Mouse (Mus musculus): ENCODE data around the gene Fam98a. TPM values are rescaled to one million over a fixed set of nuclear protein-coding genes. Genes with fewer than 3 reads are reported as not detected.

Fam98a gene
- total RNA-seq, 2 experiments from 2014 or later, result 39.4 to 44.9 TPM

GRCm38 (mm10) chr17:75536396-75537049 lies 15.2 kb downstream of the Fam98a start:
- Histone ChIP-seq H3K4me3 (no peak overlapping the region), H3K27ac (no peak overlapping the region)
- DNase-seq (ENCODE audit: low spot score in 2 of 2), result peak; percentile 42 to 61
- peak; percentile 85 for TF ChIP-seq CTCF (conservative IDR thresholded peaks at IDR 0.05)

- Histone ChIP-seq H3K4me3 (no peak overlapping the region), H3K27ac (no peak overlapping the region)
- no peak for DNase-seq (ENCODE audit: low spot score in 2 of 2)
- no peak for TF ChIP-seq CTCF (conservative IDR thresholded peaks at IDR 0.05)
Observed at GRCm38 (mm10) chr17:75535612-75536011, 16.1 kb downstream of the Fam98a start.

GRCm38 (mm10) chr17:75534314-75535020 lies 17.3 kb downstream of the Fam98a start:
- no peak for DNase-seq (ENCODE audit: low spot score in 2 of 2)
- H3K4me3 ChIP-seq, result no peak overlapping the region
- TF ChIP-seq CTCF (conservative IDR thresholded peaks at IDR 0.05), result no peak
- no peak overlapping the region for H3K27ac ChIP-seq

DNA sequence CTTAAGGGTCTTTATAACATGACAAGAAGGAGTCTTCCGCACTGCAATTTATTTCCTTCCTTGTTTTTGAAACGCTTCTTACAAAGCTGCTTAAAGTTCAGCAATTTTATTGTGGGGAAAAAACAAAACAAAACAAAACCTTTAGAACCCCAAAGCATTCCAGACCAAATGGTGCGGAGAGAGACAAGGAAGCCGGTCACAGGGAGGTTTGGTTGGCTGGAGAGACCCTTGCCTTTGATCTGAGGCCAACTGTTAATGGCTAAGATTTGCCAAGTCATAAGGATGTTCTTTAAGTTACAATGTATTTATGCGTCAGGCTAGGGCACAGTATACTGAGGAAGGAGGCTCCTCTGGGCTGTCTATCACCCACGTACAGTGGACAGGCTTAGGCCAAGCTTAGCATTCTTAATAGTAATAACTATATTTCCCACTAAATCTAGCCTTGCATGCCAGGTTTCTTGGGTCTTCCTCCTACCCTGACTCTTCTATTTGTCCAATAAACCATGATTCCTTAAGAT lies 19.2 kb downstream of the Fam98a start:
- Histone ChIP-seq H3K4me3 (no peak overlapping the region), H3K27ac (no peak overlapping the region)
- no peak for DNase-seq (ENCODE audit: low spot score in 2 of 2)
- no peak for TF ChIP-seq CTCF (conservative IDR thresholded peaks at IDR 0.05)

DNA sequence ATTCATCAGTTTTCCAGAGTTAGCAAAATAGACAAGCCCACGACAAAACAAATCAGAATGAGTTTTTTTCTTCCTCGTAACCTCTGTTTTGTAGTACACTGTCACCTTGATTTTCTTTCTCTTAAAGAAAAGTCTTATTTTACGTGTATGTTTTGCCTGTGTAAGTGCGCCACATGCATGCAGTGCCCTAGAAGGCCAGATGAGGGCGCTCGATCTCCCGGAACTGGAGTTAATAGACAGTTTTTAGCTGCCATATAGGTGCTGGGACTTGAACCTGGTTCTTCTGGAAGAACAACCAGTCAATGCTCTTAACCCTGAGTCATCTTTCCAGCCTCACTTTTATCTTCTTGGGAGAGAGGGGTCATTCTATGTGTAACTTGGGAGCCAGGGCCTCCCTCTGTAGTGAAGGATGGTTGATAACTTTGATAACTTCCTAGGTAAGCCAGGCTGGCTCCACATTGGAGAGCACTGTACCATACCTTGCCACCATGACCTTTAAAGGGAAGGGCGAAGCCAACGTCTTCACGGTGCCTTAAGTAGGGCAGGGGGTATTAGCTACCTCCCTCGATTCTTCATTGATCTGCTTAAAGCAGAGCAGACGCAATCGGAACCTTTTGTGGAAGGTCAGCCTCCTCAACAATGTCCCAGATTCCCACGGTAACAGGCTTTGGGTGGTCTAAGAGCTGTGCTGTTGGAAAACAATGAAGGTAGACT lies 22.4 kb downstream of the Fam98a start:
- no peak overlapping the region for H3K4me3 ChIP-seq
- peak; percentile 55 for TF ChIP-seq CTCF (conservative IDR thresholded peaks at IDR 0.05)
- no peak overlapping the region for H3K27ac ChIP-seq
- no peak for DNase-seq (ENCODE audit: low spot score in 2 of 2)

- DNase-seq (ENCODE audit: low spot score in 2 of 2), result no peak
- TF ChIP-seq CTCF (conservative IDR thresholded peaks at IDR 0.05), result no peak
- H3K27ac ChIP-seq, result no peak overlapping the region
- H3K4me3 ChIP-seq, result no peak overlapping the region
Observed at GRCm38 (mm10) chr17:75526411-75526810, 25.3 kb downstream of the Fam98a start.

DNA sequence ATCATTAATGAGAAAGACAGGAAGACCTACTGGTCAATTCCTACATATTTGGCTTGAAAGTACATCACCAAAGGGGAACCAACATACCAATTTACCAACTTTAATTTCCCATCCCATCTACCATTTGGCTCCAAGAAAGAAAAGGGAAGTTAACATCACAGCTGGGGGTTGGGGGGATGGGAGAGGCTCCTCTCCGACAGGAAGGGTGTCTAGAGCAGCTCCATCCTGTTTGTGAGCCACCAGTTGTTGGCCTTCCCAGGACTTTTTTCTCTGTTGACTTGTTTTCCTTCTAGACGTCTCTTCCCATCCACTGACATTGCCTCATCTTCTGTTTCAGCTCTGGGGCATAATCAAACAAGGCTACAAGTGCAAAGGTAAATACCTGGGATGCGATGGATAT lies 27.9 kb downstream of the Fam98a start:
- peak overlapping the region; percentile 66 for H3K27ac ChIP-seq
- no peak for DNase-seq (ENCODE audit: low spot score in 2 of 2)
- no peak for TF ChIP-seq CTCF (conservative IDR thresholded peaks at IDR 0.05)
- no peak overlapping the region for H3K4me3 ChIP-seq

GRCm38 (mm10) chr17:75522347-75523065 lies 29.2 kb downstream of the Fam98a start:
- Histone ChIP-seq H3K4me3 (no peak overlapping the region), H3K27ac (no peak overlapping the region)
- DNase-seq (ENCODE audit: low spot score in 2 of 2), result no peak
- no peak for TF ChIP-seq CTCF (conservative IDR thresholded peaks at IDR 0.05)

DNA sequence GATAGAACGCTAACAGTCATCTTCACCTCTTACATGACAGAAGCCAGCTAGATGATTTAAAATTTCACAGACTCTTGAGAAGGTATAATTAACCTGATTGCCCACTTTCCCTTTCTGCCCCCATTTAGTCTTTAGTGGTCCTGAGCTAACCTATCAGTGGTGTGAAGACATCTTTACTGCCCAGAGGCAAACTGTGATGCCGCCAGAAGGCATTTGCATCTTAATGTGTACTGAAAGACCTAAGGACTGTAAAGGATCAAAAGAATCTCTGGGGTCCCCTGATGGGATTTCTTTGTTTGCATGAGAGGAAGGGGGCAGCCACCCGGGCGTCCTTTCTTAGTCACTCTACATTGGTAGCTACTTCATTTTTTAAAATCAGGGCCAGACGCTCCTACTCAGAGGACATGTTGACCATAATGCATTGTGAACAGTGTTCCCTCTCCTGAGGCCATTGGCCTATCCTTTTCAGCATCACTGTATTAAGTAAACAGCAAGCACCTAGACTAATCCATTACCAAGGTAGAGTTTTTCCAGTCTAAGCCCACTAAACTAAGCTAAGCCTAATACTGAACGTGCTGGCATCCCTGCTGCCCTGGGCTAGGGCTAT lies 30.4 kb downstream of the Fam98a start:
- DNase-seq (ENCODE audit: low spot score in 2 of 2), result no peak
- Histone ChIP-seq H3K27ac (no peak overlapping the region), H3K4me3 (no peak overlapping the region)
- no peak for TF ChIP-seq CTCF (conservative IDR thresholded peaks at IDR 0.05)

- DNase-seq (ENCODE audit: low spot score in 2 of 2), result no peak
- TF ChIP-seq CTCF (conservative IDR thresholded peaks at IDR 0.05), result no peak
- Histone ChIP-seq H3K4me3 (no peak overlapping the region), H3K27ac (no peak overlapping the region)
Observed at GRCm38 (mm10) chr17:75519239-75519900, 32.4 kb downstream of the Fam98a start.

GRCm38 (mm10) chr17:75518181-75518901 lies 33.4 kb downstream of the Fam98a start:
- no peak overlapping the region for H3K4me3 ChIP-seq
- TF ChIP-seq CTCF (conservative IDR thresholded peaks at IDR 0.05), result no peak
- DNase-seq (ENCODE audit: low spot score in 2 of 2), result no peak
- H3K27ac ChIP-seq, result no peak overlapping the region

All from layer of hippocampus, adult 2 months (tissue).